Mouse (Mus musculus) forebrain, embryonic 16.5 days (tissue): Measurements from ENCODE around the gene Stk38l. TPM values are rescaled to one million over a fixed set of nuclear protein-coding genes. Genes with fewer than 3 reads are reported as not detected.

Experiments
- ATAC-seq: fragments of 200-750 bp; cut with Nextera tagmentation; 2 replicates; pipeline ENCODE4 v1.8.0; 2017; ENCODE audit warnings: mild to moderate bottlenecking, moderate library complexity
- H3K27ac ChIP-seq: fragments of 300-500 bp; sonication (generic); 2 replicates; pipeline ENCODE4 v1.5.1; 2014; ENCODE audit warnings: low read length, control low read depth
- H3K27me3 ChIP-seq: fragments of 300-500 bp; sonication (generic); replicated peaks from 2 replicates; pipeline ENCODE4 v1.6.1; 2014; ENCODE audit warnings: low read length; ENCODE audit not compliant: control insufficient read depth, insufficient read depth
- H3K36me3 ChIP-seq: fragments of 300-500 bp; sonication (generic); 2 replicates; pipeline ENCODE4 v1.6.1; 2014; ENCODE audit not compliant: control insufficient read depth, insufficient read depth
- H3K4me1 ChIP-seq: fragments of 300-500 bp; sonication (generic); replicated peaks from 2 replicates; pipeline ENCODE4 v1.6.1; 2014; ENCODE audit warnings: low read length; ENCODE audit not compliant: control insufficient read depth, insufficient read depth
- H3K4me2 ChIP-seq: fragments of 300-500 bp; sonication (generic); 2 replicates; pipeline ENCODE4 v1.6.1; 2014; ENCODE audit warnings: mild to moderate bottlenecking, low read length, control low read depth
- H3K4me3 ChIP-seq: fragments of 300-500 bp; sonication (generic); replicated peaks from 2 replicates; pipeline ENCODE4 v1.5.1; 2014; ENCODE audit warnings: mild to moderate bottlenecking, low read length, control low read depth
- H3K9ac ChIP-seq: fragments of 300-500 bp; sonication (generic); replicated peaks from 2 replicates; pipeline ENCODE4 v1.6.1; 2014; ENCODE audit warnings: low read depth, low read length, control low read depth
- H3K9me3 ChIP-seq: fragments of 300-500 bp; sonication (generic); 2 replicates; pipeline ENCODE4 v1.6.1; 2016; ENCODE audit warnings: low read length; ENCODE audit not compliant: control insufficient read depth
- WGBS: fragments of 180-500 bp; shearing (Covaris S2); extraction: QIAGEN DNeasy Blood & Tissue Kit; methylation state at CpG from one replicate; pipeline ENCODE4 v1.1.7; 2014; 5-methylcytosine and 5-hydroxymethylcytosine counted together
- polyA plus RNA-seq: library from polyadenylated mRNA; unstranded; fragments of >200 nt; fragmentation: Nextera tagmentation; extraction: Ambion mirVana; gene quantifications from 2 replicates; pipeline ENCODE4 v1.2.1, GENCODE M21; 2015

Gene Stk38l
- polyA plus RNA-seq, 1 experiment from 2014 or later = 15.0 TPM

- no peak overlapping the region for H3K4me2 ChIP-seq
- no peak for ATAC-seq
- no peaks in the 10 kb centered on the region for H3K36me3 ChIP-seq
Observed at GRCm38 (mm10) chr6:146747057-146747456, 22.3 kb downstream of the Stk38l start.

DNA sequence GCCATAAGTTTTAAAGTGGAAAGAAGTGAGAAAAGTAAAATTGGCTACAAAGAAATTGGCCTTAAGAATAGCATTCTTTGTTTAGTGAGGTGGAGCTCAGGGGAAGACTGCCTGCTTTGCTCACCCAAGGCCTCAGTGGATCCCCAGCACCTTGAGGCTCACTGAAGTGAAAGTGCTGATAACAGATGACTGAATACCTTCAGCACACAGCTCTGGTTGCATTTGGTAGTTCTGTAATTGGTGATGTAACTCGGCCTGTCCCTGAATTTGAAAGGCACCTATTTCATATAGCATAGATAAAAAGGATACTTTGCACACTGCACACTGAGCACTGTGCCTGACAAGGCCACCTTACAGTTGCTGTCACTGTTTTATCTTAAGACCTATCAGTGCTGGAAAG, 23.5 kb downstream of the Stk38l start:
- 97% methylated on average over 1 of the region's 1 CpGs for WGBS
- H3K9ac ChIP-seq = no peak overlapping the region

More at GRCm38 (mm10) chr6:146747057-146747456, 22.3 kb downstream of the Stk38l start:
- no peaks in the 10 kb centered on the region for H3K27me3 ChIP-seq
- peaks cover 5% of the 10 kb centered on the region for H3K4me1 ChIP-seq
- H3K4me3 ChIP-seq = no peak overlapping the region
- no peak overlapping the region for H3K27ac ChIP-seq
- no peaks in the 10 kb centered on the region for H3K9me3 ChIP-seq
- no peak overlapping the region for H3K9ac ChIP-seq

GRCm38 (mm10) chr6:146751671-146752070, 26.9 kb downstream of the Stk38l start:
- WGBS = 50% methylated on average over 1 of the region's 1 CpGs

More for the DNA sequence above, 23.5 kb downstream of the Stk38l start:
- Histone ChIP-seq H3K36me3 (no peaks in the 10 kb centered on the region), H3K4me3 (no peak overlapping the region), H3K4me2 (no peak overlapping the region), H3K27ac (no peak overlapping the region), H3K27me3 (no peaks in the 10 kb centered on the region), H3K4me1 (peaks cover 5% of the 10 kb centered on the region), H3K9me3 (no peaks in the 10 kb centered on the region)
- no peak for ATAC-seq

GRCm38 (mm10) chr6:146752178-146752577, 27.4 kb downstream of the Stk38l start:
- no peak overlapping the region for H3K4me3 ChIP-seq
- H3K4me1 ChIP-seq = no peaks in the 10 kb centered on the region
- no peaks in the 10 kb centered on the region for H3K27me3 ChIP-seq
- WGBS = 93% methylated on average over 2 of the region's 2 CpGs
- ATAC-seq = no peak
- no peak overlapping the region for H3K27ac ChIP-seq
- H3K4me2 ChIP-seq = no peak overlapping the region
- no peaks in the 10 kb centered on the region for H3K9me3 ChIP-seq
- no peaks in the 10 kb centered on the region for H3K36me3 ChIP-seq
- H3K9ac ChIP-seq = no peak overlapping the region

More at GRCm38 (mm10) chr6:146751671-146752070, 26.9 kb downstream of the Stk38l start:
- H3K4me1 ChIP-seq = peaks cover 2% of the 10 kb centered on the region
- H3K9ac ChIP-seq = no peak overlapping the region
- H3K4me2 ChIP-seq = no peak overlapping the region
- H3K36me3 ChIP-seq = no peaks in the 10 kb centered on the region
- H3K27ac ChIP-seq = no peak overlapping the region
- H3K4me3 ChIP-seq = no peak overlapping the region
- ATAC-seq = peak; percentile 50
- H3K9me3 ChIP-seq = no peaks in the 10 kb centered on the region
- H3K27me3 ChIP-seq = no peaks in the 10 kb centered on the region

DNA sequence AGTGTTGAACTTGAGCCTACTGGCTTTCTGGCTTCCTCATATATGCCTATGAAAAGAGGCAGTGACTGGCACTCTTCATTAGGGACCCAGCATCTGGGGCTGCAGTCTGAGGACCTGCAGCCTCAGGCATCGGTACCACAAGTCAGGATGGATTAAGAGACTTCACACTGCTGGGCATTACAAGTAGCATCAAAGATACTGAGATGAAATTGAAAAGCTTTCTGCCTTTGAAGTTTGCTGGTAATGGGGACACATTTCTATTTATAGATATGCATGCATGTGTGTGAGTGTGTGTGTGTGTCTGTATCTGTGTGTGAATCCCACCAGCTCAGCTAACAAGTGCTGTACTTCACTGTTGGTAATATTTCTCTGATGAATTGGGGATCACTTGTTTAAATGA, 27.8 kb downstream of the Stk38l start:
- Histone ChIP-seq H3K36me3 (no peaks in the 10 kb centered on the region), H3K4me2 (no peak overlapping the region), H3K9ac (no peak overlapping the region), H3K4me1 (no peaks in the 10 kb centered on the region), H3K27ac (no peak overlapping the region), H3K4me3 (no peak overlapping the region), H3K27me3 (no peaks in the 10 kb centered on the region), H3K9me3 (no peaks in the 10 kb centered on the region)
- no peak for ATAC-seq
- 42% methylated on average over 1 of the region's 1 CpGs for WGBS

DNA sequence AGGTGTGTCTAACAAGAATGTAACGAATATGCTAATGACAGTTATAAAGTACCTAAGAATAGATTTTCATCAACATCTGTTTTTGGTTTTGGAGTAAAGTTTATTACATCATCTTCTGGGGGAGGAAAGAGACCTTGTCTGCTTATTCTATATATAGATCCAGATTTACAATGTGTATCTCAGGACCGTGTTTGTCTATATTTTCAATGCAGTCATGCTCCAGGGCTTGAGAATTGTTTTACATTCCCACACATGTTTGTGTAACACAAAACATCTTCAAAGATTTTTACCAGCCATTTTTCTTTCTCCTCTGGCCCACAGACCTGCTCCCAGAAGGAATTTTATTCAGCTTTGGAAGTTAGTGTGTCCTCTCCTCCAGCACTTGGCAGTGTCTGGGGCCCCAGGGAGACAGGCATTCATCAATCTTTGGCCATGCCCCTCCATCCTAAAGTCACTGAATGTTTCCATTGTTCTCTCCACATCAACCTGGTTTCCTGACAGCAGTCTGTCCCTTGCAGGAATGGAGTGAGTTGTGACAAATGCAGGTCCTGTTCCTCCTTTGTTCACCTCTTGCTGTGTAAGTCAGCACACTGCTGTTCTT, 28.9 kb downstream of the Stk38l start:
- no peaks in the 10 kb centered on the region for H3K36me3 ChIP-seq
- no peak for ATAC-seq
- WGBS = 86% methylated on average over 2 of the region's 2 CpGs
- no peaks in the 10 kb centered on the region for H3K4me1 ChIP-seq
- no peaks in the 10 kb centered on the region for H3K27me3 ChIP-seq
- no peak overlapping the region for H3K4me3 ChIP-seq
- H3K4me2 ChIP-seq = no peak overlapping the region
- no peak overlapping the region for H3K9ac ChIP-seq
- H3K9me3 ChIP-seq = no peaks in the 10 kb centered on the region
- H3K27ac ChIP-seq = no peak overlapping the region

DNA sequence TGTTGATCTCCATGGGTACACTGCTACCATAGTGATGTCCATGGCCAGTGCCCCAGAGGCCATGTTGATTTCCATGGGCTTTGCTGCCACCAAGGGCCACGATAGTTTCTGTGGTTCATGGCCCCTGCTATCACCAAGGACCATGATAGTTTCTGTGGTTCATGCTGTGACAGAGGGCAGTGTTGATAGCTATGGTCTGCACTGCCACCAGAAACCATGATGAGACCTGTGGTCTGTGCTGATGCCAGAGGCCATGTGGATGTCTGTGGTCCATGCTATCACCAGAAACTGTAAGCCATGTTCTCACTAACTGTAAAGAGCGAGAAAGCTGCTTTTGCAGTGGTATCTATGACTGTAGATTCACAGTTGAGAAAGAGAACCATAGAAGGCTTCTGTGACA, 30.3 kb downstream of the Stk38l start:
- ATAC-seq = no peak
- 91% methylated on average over 2 of the region's 2 CpGs for WGBS
- no peak overlapping the region for H3K27ac ChIP-seq
- no peak overlapping the region for H3K4me2 ChIP-seq
- H3K9ac ChIP-seq = no peak overlapping the region
- no peaks in the 10 kb centered on the region for H3K27me3 ChIP-seq
- H3K36me3 ChIP-seq = 0 out of 2 replicates have a peak, but pooled peaks cover under 1% of the 10 kb centered on the region
- no peaks in the 10 kb centered on the region for H3K4me1 ChIP-seq
- no peaks in the 10 kb centered on the region for H3K9me3 ChIP-seq
- H3K4me3 ChIP-seq = no peak overlapping the region

- Histone ChIP-seq H3K4me1 (no peaks in the 10 kb centered on the region), H3K4me3 (no peak overlapping the region), H3K9me3 (no peaks in the 10 kb centered on the region), H3K4me2 (no peak overlapping the region), H3K27ac (no peak overlapping the region), H3K27me3 (no peaks in the 10 kb centered on the region), H3K9ac (no peak overlapping the region), H3K36me3 (0 out of 2 replicates have a peak, but pooled peaks cover 2% of the 10 kb centered on the region)
- ATAC-seq = no peak
- WGBS = 93% methylated on average over 4 of the region's 4 CpGs
Observed at GRCm38 (mm10) chr6:146755679-146756078, 30.9 kb downstream of the Stk38l start.

- Histone ChIP-seq H3K4me3 (no peak overlapping the region), H3K36me3 (0 out of 2 replicates have a peak, but pooled peaks cover 2% of the 10 kb centered on the region), H3K27me3 (no peaks in the 10 kb centered on the region), H3K4me2 (no peak overlapping the region), H3K27ac (no peak overlapping the region), H3K4me1 (no peaks in the 10 kb centered on the region), H3K9me3 (no peaks in the 10 kb centered on the region), H3K9ac (no peak overlapping the region)
- WGBS = 92% methylated on average over 2 of the region's 2 CpGs
- no peak for ATAC-seq
Observed at GRCm38 (mm10) chr6:146759027-146759426, 34.2 kb downstream of the Stk38l start.

DNA sequence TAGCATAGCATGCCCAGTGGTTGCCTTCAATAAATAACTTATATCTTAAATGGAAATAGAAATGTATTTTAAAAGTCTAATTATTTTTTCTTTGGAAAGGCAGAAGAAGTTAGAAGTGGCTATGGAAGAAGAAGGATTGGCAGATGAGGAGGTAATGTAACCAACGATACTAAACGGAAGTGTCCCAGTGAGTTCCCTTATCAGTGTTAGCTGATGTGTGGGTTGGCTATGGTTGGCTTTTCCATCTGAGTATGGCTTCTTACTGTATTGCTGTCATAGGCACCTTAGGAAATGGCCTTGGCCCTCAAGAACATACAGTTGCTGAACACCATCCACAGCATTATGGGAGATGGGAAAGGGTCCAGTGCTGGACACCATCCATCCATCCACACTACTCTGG, 35.2 kb downstream of the Stk38l start:
- Histone ChIP-seq H3K4me2 (no peak overlapping the region), H3K9ac (no peak overlapping the region), H3K36me3 (0 out of 2 replicates have a peak, but pooled peaks cover 2% of the 10 kb centered on the region), H3K9me3 (no peaks in the 10 kb centered on the region), H3K4me3 (no peak overlapping the region), H3K4me1 (no peaks in the 10 kb centered on the region), H3K27ac (no peak overlapping the region), H3K27me3 (no peaks in the 10 kb centered on the region)
- ATAC-seq = no peak
- WGBS = 95% methylated on average over 2 of the region's 2 CpGs
